Mouse (Mus musculus) right cerebral cortex, postnatal 4 days (tissue): Measurements from ENCODE around the gene Cysrt1.

Experiments
- DNase-seq: peaks from one replicate; pipeline ENCODE4 v3.0.0-alpha.2; 2022

Cysrt1 gene

GRCm38 (mm10) chr2:25242101-25242506 lies at the start of gene Cysrt1, which contains the start of gene Rnf208:
Cysrt1 (minus strand) TSS chr2:25242452.
Rnf208 (plus strand) TSS chr2:25242255.
- DNase-seq = peak; percentile 58

- no peak for DNase-seq
These were observed 49.2 kb upstream of the Cysrt1 start for GRCm38 (mm10) chr2:25291184-25292053.

- peak; percentile 59 for DNase-seq
These were observed 48.5 kb upstream of the Cysrt1 start for GRCm38 (mm10) chr2:25290816-25291130.

GRCm38 (mm10) chr2:25290101-25290815 lies 48.0 kb upstream of the Cysrt1 start:
- DNase-seq = peak; percentile 67

- no peak for DNase-seq
These were observed 47.4 kb upstream of the Cysrt1 start, which contains the start of gene Lrrc26 for GRCm38 (mm10) chr2:25289651-25290050. Lrrc26 (plus strand) TSS chr2:25289915.

GRCm38 (mm10) chr2:25288734-25289345 lies 46.6 kb upstream of the Cysrt1 start:
- no peak for DNase-seq

GRCm38 (mm10) chr2:25287927-25288649 lies 45.8 kb upstream of the Cysrt1 start, which contains the start of gene Tmem210:
Tmem210 (plus strand) TSS chr2:25288145.
- DNase-seq = no peak

GRCm38 (mm10) chr2:25286837-25287636 lies 44.8 kb upstream of the Cysrt1 start:
- no peak for DNase-seq

GRCm38 (mm10) chr2:25286314-25286713 lies 44.1 kb upstream of the Cysrt1 start:
- no peak for DNase-seq

GRCm38 (mm10) chr2:25285551-25285950 lies 43.3 kb upstream of the Cysrt1 start:
- DNase-seq = no peak

GRCm38 (mm10) chr2:25278928-25279882 lies 37.0 kb upstream of the Cysrt1 start:
- peak; percentile 88 for DNase-seq

- no peak for DNase-seq
These were observed 30.8 kb upstream of the Cysrt1 start for GRCm38 (mm10) chr2:25273010-25273409.

GRCm38 (mm10) chr2:25272515-25272914 lies 30.3 kb upstream of the Cysrt1 start:
- DNase-seq = no peak

GRCm38 (mm10) chr2:25271827-25272511 lies 29.7 kb upstream of the Cysrt1 start, which contains the start of the genes Ssna1 and Anapc2:
Ssna1 (minus strand) TSS chr2:25272438.
Anapc2 (plus strand) TSS chr2:25272478.
- peak; percentile 97 for DNase-seq

GRCm38 (mm10) chr2:25267746-25268309 lies 25.6 kb upstream of the Cysrt1 start:
- DNase-seq = no peak

- no peak for DNase-seq
These were observed 25.0 kb upstream of the Cysrt1 start for GRCm38 (mm10) chr2:25267241-25267640.

GRCm38 (mm10) chr2:25266720-25267119 lies 24.5 kb upstream of the Cysrt1 start:
- no peak for DNase-seq

GRCm38 (mm10) chr2:25265897-25266656 lies 23.8 kb upstream of the Cysrt1 start:
- no peak for DNase-seq

- DNase-seq = no peak
These were observed 22.6 kb upstream of the Cysrt1 start for GRCm38 (mm10) chr2:25264851-25265250.
